Mouse (Mus musculus) right cerebral cortex, postnatal 14 days (tissue): ENCODE data around the gene Sf3b6.
A peak's percentile ranks its signal among the peaks of the same experiment; 100 is the strongest.
"Not testable (repeated sequence)": the region's sequence is repeated elsewhere in the genome, so short reads cannot be mapped to it uniquely, and the experiment has no call there.

ENCODE experiments used
- DNase-seq: peaks from one replicate; pipeline ENCODE4 v3.0.0; 2022

Gene Sf3b6

DNA sequence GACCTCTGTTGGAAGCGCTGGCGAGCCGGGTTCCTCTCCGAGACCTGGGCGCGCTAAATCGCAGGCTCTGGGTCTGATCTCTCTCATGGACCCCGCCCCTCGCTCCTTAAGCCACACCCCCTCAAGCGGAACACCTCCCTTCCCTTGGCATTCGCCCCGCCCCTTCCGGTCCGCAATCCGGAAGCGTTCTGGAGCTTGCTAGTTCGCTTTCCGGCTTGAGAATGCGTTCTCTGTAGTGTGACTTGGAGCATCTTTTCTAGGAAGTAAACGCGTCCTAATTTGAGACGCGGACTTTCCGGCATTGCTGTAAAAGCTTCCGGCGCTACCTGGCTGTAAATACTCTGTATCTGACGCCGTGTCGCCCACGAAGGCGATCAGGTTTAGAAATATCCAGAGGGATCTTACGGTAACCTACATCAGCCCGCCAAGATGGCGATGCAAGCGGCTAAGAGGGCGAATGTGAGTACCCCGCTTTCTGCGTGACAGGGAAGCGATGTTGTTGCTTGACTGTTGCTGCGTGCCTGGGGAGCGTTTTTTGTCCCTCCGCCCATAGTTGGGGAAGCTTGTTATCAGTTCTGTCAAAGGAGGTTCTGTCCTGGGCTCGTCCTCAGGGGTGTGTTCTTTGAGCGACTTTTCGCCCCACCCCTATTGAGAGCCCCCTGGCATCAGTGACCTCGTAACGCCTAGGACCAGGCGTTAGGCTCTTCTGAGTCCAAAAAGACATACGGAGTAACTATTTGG is at the start of gene Sf3b6:
TSS of gene Sf3b6 (plus strand) at position 184 of the 741 bp plus-strand sequence.
- peak; percentile 97 for DNase-seq

DNA sequence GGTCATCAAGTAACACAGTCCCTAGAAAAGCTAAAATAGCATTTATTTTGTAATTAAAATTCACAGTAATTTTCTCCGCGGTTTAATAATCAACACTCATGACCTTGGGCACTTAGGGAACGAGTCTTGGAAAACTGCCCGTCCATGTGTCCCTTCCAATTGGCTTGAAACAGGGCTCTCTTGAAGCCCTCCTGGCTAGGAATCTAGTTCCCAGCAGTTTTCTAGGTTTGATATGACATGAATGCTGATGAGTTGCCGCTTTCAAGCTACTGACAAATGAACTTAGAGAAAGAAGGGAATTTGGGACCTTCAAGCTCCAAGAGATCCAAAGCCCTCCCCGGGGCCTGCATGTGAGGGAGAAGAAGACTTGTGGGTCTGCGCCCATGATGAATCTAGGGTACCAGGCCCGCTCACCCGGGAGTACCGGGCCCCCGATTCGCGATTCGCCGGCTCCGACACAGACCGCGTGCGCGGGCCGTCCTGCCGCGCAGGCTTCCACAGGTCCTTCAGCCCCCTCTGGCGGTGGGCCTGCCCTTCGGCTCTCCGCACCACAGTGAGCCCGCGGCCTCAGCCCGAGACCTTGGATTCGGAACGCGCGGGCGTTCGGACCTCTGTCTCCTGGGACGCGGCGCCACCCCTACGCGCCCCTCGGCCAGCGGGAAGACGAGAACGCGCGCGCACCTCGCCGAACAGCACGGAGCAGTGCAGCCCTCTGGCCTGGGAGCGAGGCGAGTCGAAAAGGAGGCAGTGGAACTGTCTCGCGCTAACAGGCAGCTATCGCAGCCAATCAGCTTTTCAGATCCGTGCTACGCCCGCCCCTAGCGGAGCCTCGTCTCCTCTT is 48.6 kb upstream of the Sf3b6 start, which contains the start of the genes Pfn4 and Fam228b:
TSS of gene Pfn4 (plus strand) at position 531 of the 841 bp plus-strand sequence.
TSS of gene Fam228b (minus strand) at position 776 of the 841 bp plus-strand sequence.
- peak; percentile 93 for DNase-seq

DNA sequence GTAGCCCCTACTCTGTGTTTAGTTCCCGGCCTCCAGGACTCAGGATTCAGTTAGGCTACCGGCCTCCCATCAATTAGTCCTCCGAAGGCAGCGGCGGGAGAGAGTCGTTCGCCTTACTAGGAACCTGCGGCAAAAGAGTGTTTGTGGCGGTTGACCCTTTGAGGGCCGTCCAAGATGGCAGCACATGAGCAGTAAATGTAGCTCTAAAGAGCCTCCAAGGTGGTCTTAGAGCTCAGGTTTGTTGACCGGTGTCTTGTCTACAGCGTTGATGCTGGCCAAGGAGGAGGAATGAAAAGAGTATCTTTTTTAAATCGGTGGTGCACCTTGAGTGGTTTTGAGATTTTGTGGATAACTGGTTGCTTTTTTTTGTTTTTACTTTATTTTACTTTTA is 48.0 kb upstream of the Sf3b6 start:
- no peak for DNase-seq

DNA sequence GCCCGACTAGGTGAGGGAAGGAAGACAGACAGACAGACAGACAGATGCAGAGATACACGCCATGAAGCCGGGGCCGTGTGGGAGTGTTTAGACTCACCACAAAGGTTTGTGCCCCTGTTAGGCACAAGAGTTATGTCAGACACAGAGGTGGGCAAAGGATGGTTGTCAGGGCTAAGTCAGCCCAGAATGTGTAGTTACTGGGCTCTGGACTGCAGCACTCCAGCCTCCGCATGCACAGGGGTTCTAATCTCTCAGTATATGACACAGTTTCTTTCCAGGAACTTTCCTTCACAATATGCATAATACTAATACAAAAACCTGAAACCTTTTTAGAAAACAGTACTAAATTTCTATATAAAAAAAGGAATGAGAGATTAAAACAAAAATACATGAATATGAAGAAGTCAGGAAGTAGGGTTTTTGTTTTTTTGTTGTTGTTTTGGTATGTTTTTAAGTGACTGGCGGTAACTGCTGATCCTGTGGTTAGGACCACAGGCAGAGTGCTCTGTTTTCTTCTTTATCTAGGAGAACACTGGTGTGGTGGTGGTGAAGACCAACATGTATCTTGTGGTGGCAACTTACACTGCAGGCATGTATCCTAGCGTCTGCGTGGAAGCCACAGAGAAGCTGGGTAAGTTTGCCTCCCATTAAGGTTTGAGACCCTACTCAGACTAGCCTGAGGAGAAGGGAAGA is 42.3 kb upstream of the Sf3b6 start:
- DNase-seq = no peak

DNA sequence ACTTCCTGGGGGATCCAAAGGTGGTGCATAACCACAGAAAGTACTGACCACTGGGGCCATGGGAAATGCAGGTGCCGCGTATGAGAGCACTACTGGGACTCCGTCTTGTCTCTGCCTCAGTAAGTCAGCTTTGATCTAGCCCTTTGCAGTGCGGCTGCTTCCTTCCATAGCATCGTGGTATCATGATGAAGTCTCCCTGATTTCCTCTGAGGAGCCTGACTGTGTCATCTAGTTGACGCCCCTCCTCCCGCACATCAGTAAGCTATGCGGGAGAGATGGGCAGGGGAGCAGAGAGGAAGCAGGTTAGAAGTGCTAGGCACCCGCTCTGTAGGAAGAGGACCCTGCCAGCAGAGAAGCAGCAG is 41.8 kb upstream of the Sf3b6 start:
- no peak for DNase-seq

DNA sequence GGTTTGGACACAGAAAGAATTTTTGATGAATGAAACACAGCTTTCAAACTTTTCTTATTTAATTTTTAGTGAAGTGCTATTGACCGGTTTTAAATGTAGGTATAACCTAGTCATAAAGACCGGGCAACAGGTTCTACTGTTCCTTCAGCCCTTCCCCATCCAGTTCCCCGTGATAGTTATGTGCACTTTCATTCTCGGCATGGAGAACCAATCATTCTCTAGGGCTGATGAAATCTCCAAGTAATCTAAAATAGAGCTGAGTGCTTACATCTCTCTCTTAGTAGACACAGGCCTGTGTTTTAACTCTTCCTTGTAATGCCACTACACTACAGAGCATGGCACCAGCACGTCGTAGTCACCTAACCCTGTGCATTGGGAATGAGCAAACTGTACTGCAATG is 39.6 kb upstream of the Sf3b6 start:
- no peak for DNase-seq

DNA sequence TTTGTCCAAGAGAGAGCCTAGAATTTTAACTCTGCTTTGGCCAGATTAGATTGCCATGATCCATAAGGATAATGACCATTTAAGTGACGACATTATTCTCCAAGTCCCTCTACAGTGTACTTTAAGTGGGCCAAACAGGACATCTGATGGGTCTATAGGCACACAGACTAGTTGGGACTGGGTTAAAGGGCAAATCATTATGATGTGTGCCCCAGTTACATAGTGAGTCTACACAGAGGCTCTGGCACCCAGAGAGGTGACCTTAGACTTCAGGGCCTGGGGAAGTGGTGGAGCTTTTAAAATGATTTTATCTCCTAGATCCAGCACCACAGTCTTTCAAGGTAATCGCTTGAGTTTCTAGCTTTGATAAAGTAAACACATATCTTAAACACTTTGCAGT is 37.1 kb upstream of the Sf3b6 start:
- no peak for DNase-seq

DNA sequence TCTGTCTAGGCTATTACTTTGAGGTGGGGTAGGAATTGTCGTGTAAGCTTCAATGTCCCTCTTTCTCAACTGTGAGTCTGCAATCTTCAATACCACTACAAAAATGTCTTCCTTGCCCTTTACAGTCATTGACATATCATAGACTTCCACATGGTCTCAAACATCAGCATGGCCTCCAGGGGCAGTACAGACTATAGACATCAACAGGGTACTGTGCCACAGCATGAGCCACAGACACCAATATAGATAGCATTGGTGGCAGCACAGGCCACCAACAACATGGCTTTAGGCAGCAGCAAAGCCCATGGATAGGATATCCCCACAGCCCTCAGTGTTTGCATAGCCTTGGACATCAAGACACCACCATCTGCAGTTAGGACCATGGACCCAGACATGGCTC is 36.1 kb upstream of the Sf3b6 start:
- no peak for DNase-seq

DNA sequence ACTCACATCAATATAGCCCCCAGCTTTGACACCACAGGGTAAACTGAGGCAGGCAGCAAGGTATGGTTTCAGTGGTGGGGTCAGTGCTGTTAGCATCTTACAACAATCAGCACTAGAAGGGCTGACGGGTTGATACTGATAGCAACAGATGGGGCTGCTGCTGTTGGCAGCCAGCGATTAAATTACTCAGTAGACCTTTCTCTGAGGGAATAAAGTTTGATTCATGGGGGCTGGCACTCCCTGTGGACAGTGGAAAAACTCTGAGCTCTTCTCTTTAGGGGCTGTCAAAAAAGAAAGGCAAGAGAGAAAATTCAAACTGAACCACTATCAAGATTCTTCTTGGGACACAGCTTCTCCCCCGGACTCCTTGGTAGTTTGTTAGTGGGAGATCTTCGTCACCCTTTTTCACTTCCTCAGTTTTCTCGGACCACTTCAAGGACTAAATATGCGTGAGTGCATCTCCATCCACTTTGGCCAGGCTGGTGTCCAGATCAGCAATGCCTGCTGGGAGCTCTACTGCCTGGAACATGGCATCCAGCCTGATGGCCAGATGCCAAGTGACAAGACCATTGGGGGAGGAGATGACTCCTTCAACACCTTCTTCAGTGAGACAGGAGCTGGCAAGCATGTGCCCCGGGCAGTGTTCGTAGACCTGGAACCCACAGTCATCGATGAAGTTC is 35.5 kb upstream of the Sf3b6 start:
- not testable (repeated sequence) for DNase-seq

DNA sequence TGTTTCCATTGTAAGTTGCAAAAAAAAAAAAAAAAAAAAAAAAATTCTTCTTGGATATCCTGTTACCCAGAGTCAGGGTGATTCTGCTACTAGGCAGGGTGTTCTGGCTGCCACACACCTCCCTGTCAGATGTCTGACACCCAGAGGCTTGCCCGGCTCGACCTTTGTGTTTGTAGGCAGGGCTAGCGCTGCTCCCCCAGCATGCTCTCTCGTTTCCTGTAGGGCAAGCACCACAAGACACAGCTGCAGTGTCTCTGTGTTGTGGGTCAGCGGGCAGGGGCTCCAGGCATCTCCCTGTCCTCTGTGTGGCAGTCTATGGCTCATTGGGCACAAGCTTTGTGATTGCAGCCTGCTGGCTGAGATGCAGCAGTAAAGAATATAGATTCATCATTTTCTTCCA is 33.7 kb upstream of the Sf3b6 start:
- no peak for DNase-seq

DNA sequence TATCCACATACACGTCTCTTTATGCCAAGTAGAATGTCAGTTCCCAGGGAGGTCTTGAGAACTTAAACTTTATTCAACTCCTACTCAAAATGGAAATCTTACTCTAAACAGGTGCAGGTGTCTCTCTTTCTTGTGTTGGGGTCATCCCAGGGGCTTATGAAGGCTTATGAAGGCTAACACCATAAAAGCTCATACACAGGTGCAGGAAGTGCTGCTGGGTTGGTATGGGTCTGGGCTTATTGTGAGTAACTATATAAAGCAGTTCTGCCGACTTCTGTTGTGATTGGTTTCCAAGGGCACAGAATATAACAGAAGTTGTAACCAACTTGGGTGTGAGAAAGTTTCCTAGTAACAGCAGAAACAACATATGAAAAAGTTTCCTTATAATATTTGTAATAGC is 32.9 kb upstream of the Sf3b6 start:
- DNase-seq = no peak

DNA sequence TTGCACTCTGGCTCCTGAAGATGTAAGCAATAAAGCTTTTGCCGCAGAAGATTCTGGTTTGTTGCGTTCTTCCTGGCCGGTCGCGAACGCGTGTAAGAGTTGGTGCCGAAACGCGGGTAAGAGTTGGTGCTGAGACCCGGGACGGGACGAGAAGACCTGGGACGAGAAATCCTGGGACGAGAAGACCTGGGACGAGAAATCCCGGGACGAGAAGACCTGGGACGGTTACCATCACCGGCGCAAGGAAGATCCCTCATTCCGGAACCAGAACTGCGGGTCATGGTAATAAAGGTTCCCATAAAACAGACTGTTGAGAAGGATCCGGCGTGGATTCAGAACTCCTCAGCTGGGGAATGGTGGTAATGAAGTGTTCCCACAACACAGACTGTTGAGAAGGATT is 29.2 kb upstream of the Sf3b6 start:
- DNase-seq = not testable (repeated sequence)

DNA sequence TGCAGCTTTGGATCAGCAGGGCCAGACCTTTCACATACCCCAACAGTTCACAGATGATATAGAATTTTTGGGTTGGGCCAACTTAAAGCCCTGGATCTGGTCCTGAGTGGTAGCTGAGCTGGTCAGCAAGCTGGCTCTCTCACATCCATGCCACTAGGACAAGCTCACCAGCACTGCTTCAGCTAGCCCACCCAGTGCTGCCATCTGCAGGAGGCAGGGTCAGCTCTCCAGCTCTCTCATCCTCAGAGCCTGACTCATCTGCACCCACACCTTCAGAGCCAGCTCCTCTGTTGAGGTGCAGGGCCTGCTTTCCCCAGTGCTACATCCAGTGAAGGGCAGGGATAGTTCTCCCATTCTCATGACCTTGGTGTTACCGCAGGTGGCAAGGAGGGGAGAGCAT is 23.6 kb upstream of the Sf3b6 start:
- DNase-seq = peak; percentile 30

DNA sequence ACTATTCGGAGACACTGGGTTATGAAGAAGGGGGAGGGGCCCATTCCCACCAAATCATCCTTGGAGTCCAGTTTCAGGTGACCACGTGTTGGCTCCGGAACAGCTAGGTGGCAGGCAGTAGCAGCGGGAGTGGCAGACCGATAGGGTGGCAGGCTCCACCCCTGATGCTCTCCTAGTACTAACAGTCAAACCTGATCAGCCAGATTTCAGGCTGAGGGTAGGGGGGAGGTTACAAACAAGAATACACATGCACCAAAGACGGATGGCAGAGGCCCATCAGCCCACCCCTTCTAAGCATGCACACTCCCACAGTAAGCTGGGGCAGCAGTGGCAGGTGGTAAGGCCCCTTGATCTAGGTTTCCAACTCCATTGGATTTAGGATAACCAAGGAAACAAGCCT is 19.9 kb upstream of the Sf3b6 start:
- DNase-seq = not testable (repeated sequence)

DNA sequence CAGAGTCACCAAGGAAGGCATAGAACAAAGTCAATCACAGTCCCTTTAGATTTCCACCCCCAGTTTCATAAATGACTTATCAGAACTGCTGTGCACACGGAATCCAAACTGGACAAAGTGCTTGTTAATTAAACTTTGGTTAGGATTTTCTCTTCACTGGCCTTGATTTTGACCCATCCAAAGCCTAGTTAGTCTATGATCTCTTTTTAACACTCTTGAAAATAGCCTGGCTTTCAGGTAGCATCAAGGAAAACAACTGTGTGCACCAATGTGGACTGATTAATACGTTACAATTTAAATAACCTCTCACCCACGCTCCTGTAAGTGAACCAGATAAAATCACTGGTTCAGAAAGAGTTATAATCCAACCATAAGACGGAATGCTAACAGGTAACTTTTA is 6.3 kb upstream of the Sf3b6 start:
- DNase-seq = no peak

DNA sequence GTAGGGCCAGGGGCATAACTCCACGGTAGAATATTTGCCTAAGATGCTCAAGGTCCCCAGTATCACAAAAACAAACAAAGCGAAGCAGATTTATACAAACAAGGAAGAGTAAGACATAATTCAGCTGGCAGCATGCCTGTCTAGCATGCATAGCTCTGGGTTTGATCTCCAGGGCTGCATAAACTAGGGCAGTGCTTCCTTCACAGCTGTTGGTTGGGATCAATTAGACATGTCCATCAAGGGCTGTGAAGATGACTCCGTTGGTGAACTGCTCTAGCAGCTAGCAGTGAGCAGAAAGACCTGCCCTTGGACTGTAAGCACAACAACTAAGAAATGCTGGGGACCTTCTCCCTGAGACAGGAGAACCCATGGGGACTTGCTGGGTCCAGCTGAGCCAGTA is 5.6 kb upstream of the Sf3b6 start:
- no peak for DNase-seq

DNA sequence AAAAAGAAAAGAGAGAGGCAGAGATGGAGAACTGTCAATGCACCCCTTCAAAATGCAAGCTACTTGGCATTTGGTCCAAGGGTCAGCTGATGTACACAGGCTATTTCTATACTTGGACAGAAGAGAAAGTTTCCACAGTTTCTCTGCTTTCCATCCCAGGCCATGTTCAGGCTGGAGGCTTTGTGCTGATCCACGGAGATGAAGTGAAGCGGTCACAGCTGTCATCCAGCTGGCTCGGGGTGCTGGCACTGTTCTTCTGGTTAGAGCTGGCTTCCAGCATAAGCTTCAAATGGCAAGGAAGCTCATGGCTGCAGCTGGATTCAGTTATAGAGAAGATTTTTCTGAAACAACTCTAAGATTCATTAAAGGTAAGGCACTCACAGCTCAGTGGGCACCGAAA is 3.7 kb upstream of the Sf3b6 start:
- no peak for DNase-seq

DNA sequence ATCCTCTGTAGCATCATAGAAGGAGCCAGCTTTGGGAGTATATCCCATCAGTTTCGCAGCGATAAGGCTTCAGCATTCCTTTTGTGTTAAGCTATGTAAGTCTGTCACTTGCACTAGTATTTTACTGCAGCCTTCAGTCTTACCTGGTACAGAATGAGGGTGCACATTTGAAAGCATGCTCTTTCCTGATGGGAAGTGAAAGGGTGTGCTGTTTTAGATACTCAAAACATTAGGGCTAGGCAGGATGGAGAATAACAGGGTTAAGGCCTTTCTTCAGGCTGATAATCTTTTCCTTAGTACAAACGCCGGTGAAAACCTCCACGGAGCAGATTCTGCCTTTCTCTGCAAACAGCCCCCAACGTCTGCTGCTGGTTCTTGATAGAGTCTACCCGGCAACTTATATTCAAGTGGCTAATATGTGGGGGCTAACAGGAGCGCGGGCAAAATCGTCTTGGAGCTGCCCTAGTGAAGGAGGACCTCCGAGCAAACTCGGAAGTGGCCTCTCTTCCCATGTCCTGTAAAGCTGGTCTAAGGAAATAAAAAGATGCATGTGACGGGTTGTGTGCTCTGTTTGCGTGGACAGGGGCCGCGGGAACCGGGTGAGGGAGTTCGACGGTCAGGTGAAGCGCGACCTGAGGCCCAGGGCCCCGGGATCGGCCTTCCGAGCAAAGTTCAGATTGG is 524 bp upstream of the Sf3b6 start:
- DNase-seq = no peak

DNA sequence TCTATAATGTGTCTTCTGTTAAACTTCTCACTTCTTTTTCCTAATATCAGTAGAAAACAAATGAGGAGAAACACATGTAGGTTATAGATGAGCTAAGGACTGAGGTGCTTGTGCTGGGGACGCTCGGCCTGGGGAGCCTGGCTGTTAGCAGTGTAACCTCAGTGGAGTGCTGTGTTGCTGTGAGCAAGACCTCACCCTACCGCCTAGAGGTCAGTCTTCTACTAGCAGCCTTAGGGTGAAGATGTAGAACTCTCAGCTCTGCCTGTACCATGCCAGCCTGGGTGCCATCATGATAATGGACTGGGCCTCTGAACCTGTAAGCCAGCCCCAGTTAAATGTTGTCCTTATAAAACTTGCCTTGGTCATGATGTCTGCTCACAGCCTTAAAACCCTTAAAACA is 9.9 kb downstream of the Sf3b6 start:
- no peak for DNase-seq

DNA sequence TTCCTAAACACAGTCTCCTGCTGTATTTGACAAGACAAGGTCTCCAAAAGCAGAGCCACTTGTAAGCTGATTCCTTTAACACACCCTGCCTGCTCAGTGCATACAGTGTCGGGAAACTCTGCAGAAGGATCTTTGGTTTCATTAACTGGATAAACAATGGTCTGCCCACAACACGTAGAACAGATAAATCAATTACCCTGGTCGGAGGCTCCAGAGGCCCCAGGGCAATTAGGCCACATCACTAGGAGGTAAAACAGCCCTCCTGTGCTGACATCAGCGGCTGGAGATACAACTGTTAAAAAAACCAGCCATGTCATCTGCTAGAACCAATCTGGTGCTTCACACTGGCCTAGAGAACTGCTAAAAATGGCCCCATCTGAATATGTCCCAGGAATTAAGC is 19.6 kb downstream of the Sf3b6 start:
- DNase-seq = no peak

DNA sequence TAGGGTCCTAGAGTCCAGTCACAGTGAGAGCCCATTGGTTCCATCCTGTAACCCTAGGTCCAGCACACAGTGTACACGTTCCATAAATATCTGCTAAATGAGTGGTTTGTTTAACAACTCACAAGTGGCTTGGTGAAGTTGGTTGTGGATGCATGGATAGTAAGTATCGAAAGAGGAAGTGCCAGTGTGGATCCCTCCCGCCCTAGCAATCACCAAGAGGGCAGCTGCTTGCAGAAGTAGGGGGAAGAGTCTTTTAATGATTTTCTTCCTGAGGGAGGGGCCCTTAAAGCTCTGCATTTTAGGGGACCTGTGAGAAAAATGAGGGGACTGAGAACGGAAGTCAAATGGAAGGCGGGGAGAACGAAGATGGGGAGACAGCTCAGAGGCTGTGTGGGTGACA is 22.7 kb downstream of the Sf3b6 start:
- DNase-seq = no peak

DNA sequence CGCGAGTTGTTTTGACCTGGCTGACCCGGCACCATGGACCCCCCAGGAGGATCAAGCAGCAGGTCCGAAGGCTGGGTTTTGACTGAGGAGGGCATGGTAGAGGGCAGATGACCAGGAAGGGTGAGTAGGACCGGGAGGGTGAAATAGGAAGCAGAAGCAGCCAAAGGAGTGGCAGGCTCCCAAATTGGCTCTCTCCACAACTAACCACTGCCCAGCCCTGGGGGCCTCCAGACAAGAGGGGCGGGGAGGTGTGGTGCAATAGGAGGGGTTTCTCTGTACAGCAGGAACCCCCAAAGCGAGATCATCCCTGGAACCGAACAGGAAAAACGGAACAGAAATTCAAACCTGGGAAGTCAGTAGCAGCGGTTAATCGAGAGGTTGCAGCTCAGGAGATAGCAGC is 23.4 kb downstream of the Sf3b6 start:
- no peak for DNase-seq
